Mouse (Mus musculus) lung, adult 10 weeks (tissue): ENCODE results near the gene Trp53. TPM values are rescaled to one million over a fixed set of nuclear protein-coding genes. Genes with fewer than 3 reads are reported as not detected.

Experiments used
- polyA plus RNA-seq: library from polyadenylated mRNA; stranded (reverse); fragments of 350-450 nt; fragmentation: Illumina TruSeq; extraction: RNeasy Lipid Tissue Mini Kit (QIAGEN cat#74804); gene quantifications from one replicate; pipeline ENCODE4 v1.2.3, GENCODE M21; 2014; ENCODE audit warnings: low read depth, low replicate concordance; ENCODE audit not compliant: insufficient read depth

Trp53 gene
- polyA plus RNA-seq, result 26.0 TPM

GRCm38 (mm10) chr11:69580091-69580514, at the start of gene Trp53, which contains the start of gene Wrap53:
Trp53 (plus strand) TSS chr11:69580359.
Wrap53 (minus strand) TSS chr11:69580255.

DNA sequence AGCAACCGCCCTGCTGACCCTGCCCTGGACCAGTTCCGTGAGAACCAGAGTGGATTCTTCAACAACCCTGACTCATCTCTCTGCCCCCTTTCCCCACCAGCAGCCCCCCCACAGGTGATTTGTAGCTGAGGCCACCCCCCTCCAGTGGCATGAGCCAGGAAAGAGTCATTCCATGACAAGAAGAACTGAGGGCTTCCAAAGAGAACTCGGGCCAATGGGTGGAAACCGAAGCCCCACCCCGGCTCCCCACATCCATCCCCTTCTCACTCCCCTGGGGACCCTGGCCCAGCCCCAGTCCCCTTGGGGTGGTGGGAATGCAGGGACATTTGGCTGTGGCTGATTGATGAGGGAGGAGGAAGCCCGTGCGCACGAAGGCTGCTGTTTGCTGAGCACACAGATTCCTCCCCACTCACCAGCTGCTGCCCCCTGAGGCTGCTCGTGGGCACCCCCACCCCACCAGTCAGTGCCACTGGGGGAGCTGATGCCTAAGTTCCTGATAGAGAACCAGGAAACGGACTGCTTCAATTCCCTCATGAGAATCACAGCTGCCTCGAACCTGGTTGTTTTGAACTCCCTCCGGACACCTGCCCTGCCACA, 31.0 kb upstream of the Trp53 start, which contains the start of gene Dnah2:
TSS of gene Dnah2 (minus strand) at position 51 of the 597 bp plus-strand sequence.

DNA sequence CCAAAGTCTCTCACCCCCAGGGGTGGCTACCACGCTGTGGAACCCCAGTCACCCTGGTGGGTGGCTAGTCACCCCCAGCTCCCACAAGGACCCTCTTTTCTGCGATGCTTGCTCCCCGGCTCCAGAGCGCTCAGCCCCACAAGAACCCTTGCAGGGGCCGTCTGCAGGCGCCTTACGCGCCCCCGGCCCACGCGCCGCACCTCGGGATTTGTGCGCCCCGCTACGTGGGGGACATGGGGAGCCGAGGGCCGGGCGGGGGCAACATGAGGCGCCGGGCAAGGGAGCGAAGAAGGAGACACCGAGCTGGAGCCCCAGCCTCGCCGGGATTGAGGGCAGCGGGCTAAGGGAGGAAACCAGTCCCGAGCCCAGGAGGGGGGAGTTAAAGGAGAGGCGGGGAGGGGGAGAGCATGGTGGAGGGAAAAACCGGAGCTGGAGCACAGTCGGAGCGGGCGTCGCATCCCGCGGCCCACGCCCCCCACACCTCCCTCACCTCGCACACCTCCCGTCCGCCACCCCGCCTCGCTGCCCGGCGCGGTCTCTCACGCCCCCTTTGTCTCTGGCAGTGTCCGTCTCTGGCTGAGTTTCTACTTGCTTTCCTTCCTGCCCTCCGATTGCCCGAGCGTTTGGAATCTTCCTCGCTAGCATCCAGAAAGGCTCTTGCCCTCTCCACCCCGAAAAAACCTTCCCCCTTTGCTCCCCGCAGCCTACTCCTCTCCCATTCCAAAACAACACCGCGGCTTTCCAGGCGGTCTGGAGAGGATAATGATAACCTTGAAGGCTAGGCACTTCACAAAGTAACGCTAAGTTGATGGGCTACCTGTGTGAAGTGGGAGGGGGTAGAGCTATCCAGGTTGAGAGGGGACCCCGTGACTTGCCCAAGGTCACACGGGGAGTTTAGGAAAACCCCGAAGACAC, 20.1 kb upstream of the Trp53 start, which contains the start of gene Efnb3:
TSS of gene Efnb3 (minus strand) at position 355 of the 915 bp plus-strand sequence.

DNA sequence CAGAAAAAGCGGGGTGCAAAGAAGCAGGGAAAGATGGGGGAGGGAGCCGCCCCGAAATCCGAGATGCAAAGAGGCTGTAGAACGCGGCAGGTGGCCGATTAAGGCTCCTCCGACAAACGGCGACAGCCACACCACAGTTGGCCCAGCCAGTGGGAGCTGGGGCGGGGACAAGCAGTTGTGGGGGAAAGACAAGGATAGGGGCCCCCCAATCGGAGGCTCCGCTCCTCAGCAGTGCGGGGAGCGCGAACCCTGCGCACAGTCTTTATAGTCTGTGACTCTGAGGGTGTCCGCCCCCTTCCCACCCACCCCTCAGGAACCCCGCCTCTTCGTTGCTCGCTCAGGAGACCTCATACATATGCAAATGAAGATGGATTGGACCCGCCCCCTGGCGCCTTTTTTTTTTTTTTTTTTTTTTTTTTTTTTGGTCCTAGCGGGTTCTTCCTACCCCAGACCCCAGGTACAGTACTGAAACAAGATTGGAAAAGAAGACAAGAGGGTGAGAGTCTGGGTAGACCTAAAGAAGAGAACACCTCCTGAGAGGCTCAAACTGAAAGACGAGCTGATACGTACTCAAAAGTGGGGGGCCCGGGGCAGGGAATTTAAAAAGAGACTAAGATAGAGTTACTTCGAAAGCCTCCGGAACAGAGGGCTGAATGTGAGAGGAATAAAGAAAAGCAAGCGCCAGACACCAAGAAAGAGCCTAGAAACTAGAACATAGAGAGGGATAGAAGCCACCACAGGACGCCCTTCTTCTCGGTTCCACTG, 25.7 kb downstream of the Trp53 start, which contains the start of gene Atp1b2:
TSS of gene Atp1b2 (minus strand) at position 217 of the 765 bp plus-strand sequence.

DNA sequence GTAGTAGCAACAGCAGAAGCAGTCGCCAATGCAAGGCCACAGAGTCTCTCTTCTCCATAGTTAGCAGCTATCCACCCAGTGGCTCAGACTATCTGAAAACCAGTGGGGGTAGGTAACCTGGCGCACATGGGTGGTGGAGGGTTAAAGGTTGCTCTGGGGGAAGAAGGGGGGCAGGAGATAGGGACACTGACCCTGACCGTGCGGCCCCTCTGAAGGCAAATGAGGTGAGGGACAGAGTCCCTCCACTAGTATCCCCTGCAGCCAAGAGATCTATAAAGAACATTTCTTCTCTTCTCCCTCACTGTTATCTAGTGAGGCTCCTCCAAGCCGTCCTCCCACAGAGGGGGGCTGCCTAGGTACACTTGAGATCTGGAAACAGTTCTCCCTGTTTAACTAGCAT, 37.6 kb downstream of the Trp53 start, which contains the start of gene Shbg:
TSS of gene Shbg (minus strand) at position 101 of the 400 bp plus-strand sequence.

DNA sequence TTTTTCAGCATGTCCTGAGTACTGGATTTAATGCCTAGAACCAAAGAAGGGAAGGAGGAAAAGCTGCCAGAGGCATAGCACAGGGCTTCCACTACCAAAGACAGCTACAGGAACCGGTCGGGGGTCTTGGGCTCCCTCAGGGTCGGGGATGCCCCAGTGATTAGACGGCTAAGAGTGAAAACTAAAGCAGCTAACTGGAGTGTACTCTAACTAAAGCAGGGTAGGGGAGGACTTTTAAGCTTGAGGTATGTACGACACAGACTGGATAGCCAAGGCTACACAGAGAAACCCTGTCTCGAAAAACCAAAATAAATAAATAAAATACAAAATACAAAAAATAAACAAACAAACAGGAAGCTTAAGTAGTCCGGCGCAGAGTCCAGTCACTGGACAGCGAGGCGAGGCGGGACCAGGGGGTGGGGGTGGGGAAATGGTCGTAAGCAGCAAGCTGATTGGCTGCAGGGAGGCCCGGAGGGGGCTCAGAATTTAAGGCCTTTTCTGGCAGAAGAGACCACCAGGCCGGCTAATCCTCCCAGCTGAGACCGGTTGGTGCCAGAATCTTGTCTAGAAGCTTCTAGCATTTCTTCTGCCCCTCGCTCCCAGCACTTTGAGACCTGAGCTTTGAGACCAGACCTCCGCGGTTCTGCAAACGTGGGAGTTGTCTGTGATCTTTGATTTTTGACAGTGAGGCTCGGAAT, 41.6 kb downstream of the Trp53 start, which contains the start of gene Sat2:
TSS of gene Sat2 (plus strand) at position 454 of the 698 bp plus-strand sequence.

GRCm38 (mm10) chr11:69632284-69633089, 52.3 kb downstream of the Trp53 start, which contains the start of gene Fxr2:
Fxr2 (plus strand) TSS chr11:69632990.

Other genes with a start within 250 kb of the Trp53 start
- 1.3 TPM for gene Rnf227, start 239.9 kb upstream of the Trp53 start, polyA plus RNA-seq
- 45.8 TPM for gene Chd3, start 211.0 kb upstream of the Trp53 start, polyA plus RNA-seq
- 125 TPM for gene Naa38, start 184.9 kb upstream of the Trp53 start, polyA plus RNA-seq
- gene Cyb5d1, start 184.7 kb upstream of the Trp53 start, polyA plus RNA-seq, result 11.8 TPM
- gene Tmem88, start 182.1 kb upstream of the Trp53 start, polyA plus RNA-seq, result 12.9 TPM
- 6.6 TPM for gene Kdm6b, start 166.7 kb upstream of the Trp53 start, polyA plus RNA-seq
- 0.85 TPM for gene Dnah2, start 31.2 kb upstream of the Trp53 start, polyA plus RNA-seq
- 0.30 TPM for gene Efnb3, start 20.2 kb upstream of the Trp53 start, polyA plus RNA-seq
- 10.4 TPM for gene Wrap53, start 104 bp upstream of the Trp53 start, polyA plus RNA-seq
- 5.4 TPM for gene Atp1b2, start 25.6 kb downstream of the Trp53 start, polyA plus RNA-seq
- not detected for gene Shbg, start 37.5 kb downstream of the Trp53 start, polyA plus RNA-seq
- 4.7 TPM for gene Sat2, start 41.7 kb downstream of the Trp53 start, polyA plus RNA-seq
- 39.7 TPM for gene Fxr2, start 52.6 kb downstream of the Trp53 start, polyA plus RNA-seq
- not detected for gene Sox15, start 75.0 kb downstream of the Trp53 start, polyA plus RNA-seq
- 53.4 TPM for gene Mpdu1, start 82.3 kb downstream of the Trp53 start, polyA plus RNA-seq
- 44.2 TPM for gene Cd68, start 85.8 kb downstream of the Trp53 start, polyA plus RNA-seq
- 289 TPM for gene Eif4a1, start 92.1 kb downstream of the Trp53 start, polyA plus RNA-seq
- gene Senp3, start 101.7 kb downstream of the Trp53 start, polyA plus RNA-seq, result 47.0 TPM
- 23.3 TPM for gene Tnfsf13, start 105.4 kb downstream of the Trp53 start, polyA plus RNA-seq
- 48.4 TPM for gene Tnfsf12, start 115.5 kb downstream of the Trp53 start, polyA plus RNA-seq
- 24.8 TPM for gene Tnfsfm13, start 115.7 kb downstream of the Trp53 start, polyA plus RNA-seq
- 16.2 TPM for gene Polr2a, start 178.3 kb downstream of the Trp53 start, polyA plus RNA-seq
- gene Slc35g3, start 181.6 kb downstream of the Trp53 start, polyA plus RNA-seq, result 0.85 TPM
- 25.6 TPM for gene Zbtb4, start 185.6 kb downstream of the Trp53 start, polyA plus RNA-seq
- 10.1 TPM for gene Chrnb1, start 215.6 kb downstream of the Trp53 start, polyA plus RNA-seq
- 3.4 TPM for gene Fgf11, start 221.5 kb downstream of the Trp53 start, polyA plus RNA-seq
- gene Tmem102, start 225.3 kb downstream of the Trp53 start, polyA plus RNA-seq, result 4.9 TPM
- not detected for gene Gm39566, start 234.9 kb downstream of the Trp53 start, polyA plus RNA-seq
- not detected for gene Spem2, start 238.1 kb downstream of the Trp53 start, polyA plus RNA-seq
- not detected for gene Spem1, start 241.8 kb downstream of the Trp53 start, polyA plus RNA-seq